Mouse (Mus musculus) layer of hippocampus, postnatal 10 days (tissue): Measurements from ENCODE around the gene Pappa. TPM values are rescaled to one million over a fixed set of nuclear protein-coding genes. Genes with fewer than 3 reads are reported as not detected.

Source experiments
- DNase-seq, 2 experiments: peaks; one replicate each; pipeline ENCODE4 v3.0.0; 2021; ENCODE audit warnings: low spot score in 2 of 2
- long read RNA-seq: library from polyadenylated mRNA; stranded (forward); transcript quantifications from one replicate; pipeline ENCODE4 v2.0.0, GENCODE M21; 2023
- total RNA-seq, 2 experiments: library from RNA; stranded (reverse); gene quantifications; 2 replicates each; pipeline ENCODE4 v1.2.3; 2021

Gene Pappa
- 1 to 10 TPM; 1.1 to 1.3 TPM for total RNA-seq
- long read RNA-seq, partial matches to known transcripts = 0 of 1 reads
- long read RNA-seq, other reads (novel, unspliced or antisense) = 1 of 1 reads

GRCm38 (mm10) chr4:65123741-65124224 is at the start of gene Pappa:
Gene Pappa (plus strand): TSS chr4:65124174.
- no peak for DNase-seq

GRCm38 (mm10) chr4:65077906-65078615 is 45.9 kb upstream of the Pappa start:
- DNase-seq = no peak

DNA sequence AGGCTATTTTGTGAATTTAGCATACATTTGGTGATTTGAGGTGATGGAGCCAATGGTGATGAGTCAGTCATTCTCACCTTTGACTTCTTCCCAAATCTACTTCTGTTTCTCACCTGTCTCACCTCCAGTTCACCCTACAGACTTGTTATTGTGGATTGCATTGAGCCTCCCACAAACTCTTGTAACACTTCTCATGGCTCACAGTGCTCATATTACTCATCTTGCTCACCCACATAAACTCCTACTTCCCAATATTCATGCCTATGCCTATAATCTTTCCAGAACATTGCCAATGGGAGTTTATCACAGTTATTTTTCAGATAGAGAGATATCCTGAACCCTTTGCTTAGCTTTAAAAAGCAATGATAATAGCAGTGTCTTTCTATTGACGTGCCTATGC is 37.1 kb upstream of the Pappa start:
- DNase-seq = no peak

- no peak for DNase-seq
These were observed 36.4 kb upstream of the Pappa start for GRCm38 (mm10) chr4:65087592-65087991.

- DNase-seq = peak in 1 of 2 experiments; percentile 10
These were observed 31.8 kb upstream of the Pappa start for GRCm38 (mm10) chr4:65092191-65092590.

GRCm38 (mm10) chr4:65120329-65120728 is 3.6 kb upstream of the Pappa start:
- no peak for DNase-seq

DNA sequence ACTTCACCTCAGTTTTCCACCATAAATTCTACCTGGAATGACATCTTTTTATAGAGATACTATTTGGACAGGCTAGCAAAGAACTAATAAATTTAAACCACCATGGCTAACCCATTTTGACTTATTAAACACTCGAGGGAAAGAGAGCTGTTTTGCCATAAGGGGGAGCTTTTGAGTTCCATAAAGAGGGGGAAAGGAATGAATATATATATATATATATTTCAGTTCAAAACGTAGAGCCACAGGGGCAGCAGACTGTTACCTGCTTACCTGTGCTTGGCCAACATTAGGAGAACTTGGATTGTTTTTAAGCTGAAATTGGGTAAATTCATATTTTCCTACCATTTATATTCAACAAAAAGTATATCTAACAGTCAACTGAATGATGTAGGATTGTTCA is 1.1 kb upstream of the Pappa start:
- DNase-seq = no peak

DNA sequence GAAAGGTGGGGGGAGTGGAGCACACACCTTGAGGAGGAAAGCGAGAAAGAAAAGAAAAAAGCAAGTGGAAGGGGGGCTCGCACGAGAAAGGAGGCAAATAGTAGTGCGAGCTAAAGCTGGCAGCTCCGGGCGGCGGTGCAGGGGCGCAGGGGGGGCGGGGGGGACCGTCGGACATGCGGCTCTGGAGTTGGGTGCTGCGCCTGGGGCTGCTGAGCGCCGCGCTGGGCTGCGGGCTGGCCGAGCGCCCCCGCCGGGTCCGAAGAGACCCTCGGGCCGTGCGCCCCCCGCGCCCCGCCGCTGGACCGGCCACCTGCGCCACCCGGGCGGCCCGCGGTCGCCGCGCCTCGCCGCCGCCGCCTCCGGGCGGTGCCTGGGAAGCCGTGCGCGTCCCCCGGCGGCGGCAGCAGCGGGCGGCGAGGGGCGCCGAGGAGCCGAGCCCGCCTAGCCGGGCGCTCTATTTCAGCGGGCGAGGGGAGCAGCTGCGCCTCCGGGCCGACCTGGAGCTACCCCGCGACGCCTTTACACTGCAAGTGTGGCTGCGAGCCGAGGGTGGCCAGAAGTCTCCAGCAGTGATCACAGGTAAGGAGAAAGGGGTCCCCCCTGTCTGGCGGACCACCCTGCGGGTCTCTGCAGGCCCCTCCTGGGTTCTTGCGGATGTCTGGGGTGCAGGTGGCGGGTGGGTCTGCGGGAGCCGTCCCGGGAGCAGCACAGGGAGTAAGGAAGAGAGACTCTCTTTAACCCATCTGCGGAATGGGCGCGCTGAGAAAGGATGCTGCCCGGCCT is 586 bp downstream of the Pappa start:
- DNase-seq = peak; percentile 12 to 24

DNA sequence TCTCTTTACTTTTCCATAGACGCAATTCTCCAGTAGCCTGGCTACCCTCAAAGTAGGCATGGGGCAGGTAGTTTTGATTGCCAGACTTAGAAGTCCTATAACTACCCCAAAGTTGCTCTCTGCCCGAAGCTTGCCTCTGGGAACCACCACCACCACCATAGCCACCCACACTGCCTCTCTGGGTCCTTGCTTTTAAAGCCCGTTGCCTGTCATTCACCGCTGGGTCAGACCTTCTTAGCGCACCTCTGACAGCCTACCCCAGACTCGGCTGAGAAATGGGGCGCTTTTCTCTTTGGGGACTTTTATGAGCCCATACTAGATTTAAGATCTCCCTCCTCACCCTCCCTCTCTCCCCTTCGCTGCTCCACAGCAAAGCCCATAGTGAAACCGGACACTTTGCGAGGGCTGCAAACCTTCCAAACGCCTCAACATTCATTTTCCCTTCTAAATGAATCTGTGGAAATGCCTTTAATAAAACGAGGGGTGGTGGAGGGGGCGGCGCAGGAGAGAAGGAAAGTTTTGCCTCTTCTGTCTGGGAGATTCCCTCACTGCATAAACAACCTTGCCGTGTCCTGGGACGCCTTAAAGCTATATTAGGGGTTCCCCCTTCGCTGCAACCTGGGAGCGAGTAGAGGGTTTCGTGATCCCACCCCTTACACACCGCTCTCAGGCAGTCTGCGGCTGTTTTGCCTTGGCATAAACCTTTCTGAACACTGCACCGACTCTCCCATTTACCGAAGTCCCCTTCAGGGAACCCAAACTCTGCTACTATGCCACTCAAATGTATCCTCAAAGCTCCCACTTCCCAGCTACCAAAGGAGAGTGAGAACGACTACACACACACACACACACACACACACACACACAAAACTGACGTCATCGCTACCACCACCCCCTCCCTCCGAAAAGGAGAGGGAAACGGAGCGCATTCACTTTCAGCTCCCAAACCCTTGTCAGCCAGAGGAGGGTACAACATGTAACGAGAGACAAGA is 1.7 kb downstream of the Pappa start:
- DNase-seq = peak; percentile 35 to 46

DNA sequence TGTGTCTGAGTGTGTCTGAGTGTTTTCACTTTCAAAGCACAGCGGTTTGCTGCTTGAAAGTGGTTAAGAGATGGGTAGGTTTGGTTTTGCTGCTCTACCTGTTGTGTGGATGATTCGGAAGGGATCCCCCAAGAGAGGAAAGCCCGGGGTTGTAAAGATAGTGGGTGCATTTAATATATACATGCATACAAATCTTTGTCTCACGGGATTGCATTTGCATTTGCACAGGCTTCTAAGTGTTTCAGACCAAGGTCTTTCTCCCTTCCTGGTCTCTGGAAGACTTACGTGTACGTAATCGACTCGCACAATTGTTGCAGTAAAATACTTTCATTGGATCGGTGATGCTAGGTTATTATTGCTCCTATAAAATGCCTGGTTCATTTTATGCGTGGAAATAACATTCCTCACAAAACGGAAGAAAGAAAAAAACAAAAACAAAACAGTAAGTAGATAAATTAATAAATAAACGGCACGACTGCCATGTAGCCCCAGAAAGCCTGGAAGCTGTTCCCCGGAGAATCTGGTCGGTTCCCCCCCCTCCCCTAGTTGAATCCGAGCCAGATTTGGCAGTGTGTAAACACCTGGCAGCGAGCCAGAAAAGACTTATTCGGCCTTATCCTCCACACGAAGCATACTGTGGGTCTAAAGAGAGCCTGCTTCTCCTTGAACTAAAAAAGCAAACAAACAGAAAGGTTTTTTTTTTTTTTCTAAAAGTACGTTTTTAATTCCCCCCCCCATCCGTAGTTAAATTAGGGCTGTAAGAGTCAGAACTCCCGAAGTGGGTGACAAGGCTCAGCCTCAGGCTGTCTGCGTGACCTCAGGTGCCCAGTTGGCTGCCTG is 2.7 kb downstream of the Pappa start:
- DNase-seq = peak; percentile 27 to 32

- peak in 1 of 2 experiments; percentile 12 for DNase-seq
These were observed 3.3 kb downstream of the Pappa start for GRCm38 (mm10) chr4:65127291-65127590.

- DNase-seq = no peak
These were observed 8.7 kb downstream of the Pappa start for GRCm38 (mm10) chr4:65132657-65133056.

DNA sequence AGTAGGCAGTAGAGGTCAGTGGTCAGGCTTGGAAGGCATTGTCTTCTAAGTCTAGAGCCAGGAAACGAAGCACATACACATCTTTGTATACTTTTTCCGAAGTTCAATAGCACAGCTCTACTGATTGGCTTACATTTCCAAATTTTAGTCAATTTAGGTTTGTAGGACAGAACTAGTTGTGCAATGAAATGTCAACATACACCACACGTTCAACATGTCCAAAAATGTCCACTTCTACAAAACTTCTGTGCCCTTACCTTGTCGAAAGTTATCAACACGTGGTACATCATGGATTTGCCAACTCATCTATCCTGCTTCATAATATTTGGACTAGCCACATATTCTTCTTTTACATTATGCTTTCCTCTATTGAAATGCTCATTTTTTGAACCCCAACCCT is 10.4 kb downstream of the Pappa start:
- DNase-seq = no peak

DNA sequence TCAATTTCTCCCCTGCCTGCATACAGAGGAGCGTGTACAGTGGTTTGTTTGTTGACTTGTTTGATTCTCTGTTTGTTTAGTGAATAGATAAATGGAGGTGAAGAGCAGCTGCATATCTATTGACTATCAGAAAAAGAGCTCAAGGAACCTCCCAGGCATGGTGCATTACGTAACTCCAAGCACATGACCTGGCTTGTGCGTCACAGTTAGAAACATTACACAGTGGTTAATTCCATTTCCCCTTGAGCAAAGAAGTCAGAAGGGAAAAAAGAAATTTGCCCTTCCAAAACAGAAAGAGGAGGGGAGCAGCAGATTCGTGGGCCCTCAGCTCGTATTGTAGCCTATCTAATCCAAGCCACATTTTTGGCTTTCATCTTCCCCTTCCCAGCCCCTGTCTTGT is 11.1 kb downstream of the Pappa start:
- DNase-seq = no peak

GRCm38 (mm10) chr4:65136541-65136940 is 12.6 kb downstream of the Pappa start:
- no peak for DNase-seq

DNA sequence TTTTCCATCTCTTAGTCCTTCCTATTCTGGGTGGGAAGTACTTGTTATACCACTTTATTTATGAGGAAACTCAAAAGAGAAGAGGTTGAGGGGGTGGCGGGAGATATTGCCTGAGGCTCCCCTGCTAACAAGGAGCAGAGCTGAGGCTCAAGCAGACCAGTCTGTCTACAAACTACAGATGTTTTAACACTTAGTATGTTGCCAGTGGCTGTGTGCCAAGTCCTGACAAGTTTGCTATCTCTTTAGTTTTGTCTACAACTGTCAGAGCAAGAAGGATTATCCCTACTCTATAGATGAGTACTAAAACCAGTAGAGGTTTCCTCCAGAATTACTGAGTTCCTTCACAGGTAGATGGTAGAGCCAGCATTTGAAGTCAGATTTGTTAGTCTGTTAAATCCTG is 23.0 kb downstream of the Pappa start:
- DNase-seq = no peak

GRCm38 (mm10) chr4:65153601-65154000 is 29.6 kb downstream of the Pappa start:
- DNase-seq = no peak

- DNase-seq = no peak
These were observed 32.3 kb downstream of the Pappa start for GRCm38 (mm10) chr4:65156231-65156630.

DNA sequence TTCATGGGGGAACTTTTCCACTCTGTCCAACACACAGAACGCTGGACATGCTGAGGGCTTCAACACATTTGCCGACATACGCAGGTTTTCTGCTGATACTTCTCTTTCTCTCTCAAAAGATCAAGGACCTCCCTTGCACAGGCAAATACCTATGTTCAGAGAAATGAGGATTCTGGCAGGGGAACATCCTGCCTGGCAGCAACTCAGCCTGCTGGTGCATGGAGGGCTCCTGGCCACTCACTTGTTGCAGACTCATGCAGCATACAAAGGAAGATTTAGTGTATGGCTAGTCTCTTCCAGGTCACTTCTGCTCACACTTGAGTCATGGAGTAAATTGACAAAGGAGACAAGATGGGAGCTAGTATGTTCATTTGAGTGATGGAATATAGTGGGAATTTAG is 34.7 kb downstream of the Pappa start:
- DNase-seq = no peak

GRCm38 (mm10) chr4:65159481-65159880 is 35.5 kb downstream of the Pappa start:
- DNase-seq = no peak
